Mouse (Mus musculus) small intestine, adult 2 months (tissue): Measurements from ENCODE around the gene Bcor.

Experiments used
- CTCF ChIP-seq: fragments of 200-500 bp; IDR thresholded peaks from 2 replicates; pipeline ENCODE4 v1.5.1; 2012; ENCODE audit warnings: low read depth, mild to moderate bottlenecking, control low read depth, inconsistent platforms, low read length, moderate library complexity, mixed read lengths; ENCODE audit not compliant: insufficient replicate concordance, insufficient read length; ENCODE audit errors: extremely low read depth
- POLR2A ChIP-seq: fragments of 200-500 bp; IDR thresholded peaks from 2 replicates; pipeline ENCODE4 v1.6.1; 2012; ENCODE audit warnings: low read depth, mild to moderate bottlenecking, control low read depth, inconsistent platforms, low read length, moderate library complexity

GRCm38 (mm10) chrX:12081741-12082155 is 78.4 kb downstream of the Bcor start:
- no peak for TF ChIP-seq CTCF
- TF ChIP-seq POLR2A, result no peak
